Mouse (Mus musculus) cerebellum, adult 2 months (tissue): Measurements from ENCODE around the gene Sash1.

Source experiments
- CTCF ChIP-seq: fragments of 200-500 bp; IDR thresholded peaks from 2 replicates; pipeline ENCODE4 v1.5.1; 2011; ENCODE audit warnings: low read depth, mild to moderate bottlenecking, control low read depth, low read length, moderate library complexity, borderline replicate concordance; ENCODE audit not compliant: insufficient read depth
- POLR2A ChIP-seq: fragments of 200-500 bp; IDR thresholded peaks from 2 replicates; pipeline ENCODE4 v1.6.1; 2011; ENCODE audit warnings: low read length, control low read depth, borderline replicate concordance; ENCODE audit not compliant: insufficient read depth

GRCm38 (mm10) chr10:8818066-8818465 lies 67.8 kb downstream of the Sash1 start:
- TF ChIP-seq CTCF (no peak), POLR2A (no peak)
